39 mouse cellular contexts compared by ENCODE assay signal in the genomic region with DNA sequence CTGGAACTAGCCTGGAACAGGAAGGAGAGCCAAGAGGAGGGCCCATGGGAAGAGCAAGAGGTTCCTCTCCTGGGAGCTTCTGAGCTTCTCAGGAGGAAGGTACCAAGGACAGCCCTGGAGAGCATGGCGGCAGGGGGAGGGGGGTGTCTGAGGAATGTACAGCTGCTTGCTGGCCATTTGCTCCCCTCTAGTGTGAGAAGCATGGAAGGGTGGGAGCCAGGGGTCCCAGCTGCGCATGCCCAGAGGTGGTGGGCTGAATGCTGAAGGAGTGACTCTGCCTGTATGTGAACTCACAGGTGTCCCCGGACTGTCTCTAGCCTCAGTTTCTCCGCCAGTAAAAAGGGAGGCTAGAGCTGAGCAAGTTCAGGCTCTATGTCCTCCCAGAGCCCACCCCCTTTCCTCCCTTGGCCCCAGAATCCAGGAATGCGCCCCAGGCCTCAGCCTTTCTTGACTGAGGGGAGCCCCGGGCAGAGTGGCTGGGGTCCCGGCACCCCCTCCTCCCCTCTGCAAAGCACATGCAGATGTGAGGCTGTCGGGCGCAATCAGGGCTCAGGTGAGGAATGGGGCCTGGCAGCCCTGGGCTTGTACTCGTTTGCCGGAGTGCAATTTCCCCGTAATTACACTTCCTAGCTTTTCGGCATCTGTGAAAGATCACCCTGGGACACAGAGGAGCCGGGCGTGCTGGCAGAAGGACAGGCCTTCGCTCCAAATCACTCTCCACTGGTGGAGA. TPM values are rescaled to one million over a fixed set of nuclear protein-coding genes. Genes with fewer than 3 reads are reported as not detected.
DNase-seq lines count a peak whose midpoint lies in the region; ATAC-seq and TF ChIP-seq lines count a peak whose summit lies in the region.
"Had no signal": no experiment of that assay in that cellular context is flagged by ENCODE, and none has a peak within 500 bp of the region (broad histone marks: within the 10 kb centered on the region; RNA-seq: fewer than 3 reads in every experiment).

No protein-coding gene starts in this region.

- H3K4me2 ChIP-seq in forebrain, embryonic 15.5 days (replicated peaks): no peak overlapping the region
- no peak overlapping the region for H3K4me2 ChIP-seq in neural tube, embryonic 14.5 days (ENCODE audit: low read depth, low read length)
- no peak overlapping the region for H3K4me2 ChIP-seq in neural tube, embryonic 15.5 days
- no peak overlapping the region for H3K4me2 ChIP-seq in stomach, postnatal 0 days (replicated peaks; ENCODE audit: low read depth)
- H3K4me2 ChIP-seq in liver, embryonic 11.5 days: no peak overlapping the region
- H3K4me2 ChIP-seq: heart, embryonic 11.5 days; hindbrain, embryonic 12.5 days; liver, embryonic 15.5 days; lung, embryonic 14.5 days; midbrain, embryonic 12.5 days; neural tube, embryonic 13.5 days had no signal

- H3K27me3 ChIP-seq in forebrain, embryonic 10.5 days (ENCODE audit: poor library complexity, severe bottlenecking): no peaks in the 10 kb centered on the region
- no peaks in the 10 kb centered on the region for H3K27me3 ChIP-seq in forebrain, embryonic 15.5 days
- no peaks in the 10 kb centered on the region for H3K27me3 ChIP-seq in neural tube, embryonic 14.5 days (ENCODE audit: control insufficient read depth, insufficient read depth, low read length)
- no peaks in the 10 kb centered on the region for H3K27me3 ChIP-seq in neural tube, embryonic 15.5 days (replicated peaks)
- no peaks in the 10 kb centered on the region for H3K27me3 ChIP-seq in stomach, postnatal 0 days (ENCODE audit: control insufficient read depth, insufficient read depth, low read length)
- peaks cover 3% of the 10 kb centered on the region; the same call in 1 of the 2 replicates for H3K27me3 ChIP-seq in liver, embryonic 11.5 days (replicated peaks; ENCODE audit: control insufficient read depth, insufficient read depth, low read length)
- H3K27me3 ChIP-seq: hindbrain, embryonic 12.5 days; liver, embryonic 15.5 days; midbrain, embryonic 12.5 days; neural tube, embryonic 13.5 days had no signal

- no peak for ATAC-seq in forebrain, embryonic 15.5 days (replicated peaks)
- no peak for ATAC-seq in neural tube, embryonic 14.5 days (ENCODE audit: low read depth)
- no peak for ATAC-seq in neural tube, embryonic 15.5 days (ENCODE audit: low FRiP score)
- ATAC-seq in stomach, postnatal 0 days (ENCODE audit: low FRiP score, low TSS enrichment): 0 out of 2 replicates have a peak, but pooled peaks have one; percentile 18
- ATAC-seq in liver, embryonic 11.5 days (replicated peaks; ENCODE audit: low FRiP score): no peak
- ATAC-seq: forebrain, postnatal 0 days; intestine, embryonic 16.5 days; Patski had no signal

- no peak overlapping the region for H3K9ac ChIP-seq in forebrain, embryonic 15.5 days (replicated peaks)
- 0 out of 2 replicates have a peak overlapping the region, but pooled peaks have one; percentile 7 for H3K9ac ChIP-seq in neural tube, embryonic 14.5 days (replicated peaks; ENCODE audit: low read depth, low read length)
- H3K9ac ChIP-seq in neural tube, embryonic 15.5 days (replicated peaks): no peak overlapping the region
- no peak overlapping the region for H3K9ac ChIP-seq in stomach, postnatal 0 days (ENCODE audit: low read length)
- H3K9ac ChIP-seq in liver, embryonic 11.5 days (ENCODE audit: low read depth, low read length): no peak overlapping the region
- H3K9ac ChIP-seq: forebrain, postnatal 0 days; hindbrain, embryonic 12.5 days; liver, embryonic 15.5 days; lung, embryonic 14.5 days; midbrain, embryonic 12.5 days; neural tube, embryonic 13.5 days had no signal

- no peak overlapping the region for H3K4me3 ChIP-seq in forebrain, embryonic 10.5 days
- H3K4me3 ChIP-seq in forebrain, embryonic 15.5 days: no peak overlapping the region
- H3K4me3 ChIP-seq in neural tube, embryonic 14.5 days (ENCODE audit: low read depth, low read length): no peak overlapping the region
- H3K4me3 ChIP-seq in neural tube, embryonic 15.5 days (replicated peaks): no peak overlapping the region
- H3K4me3 ChIP-seq in stomach, postnatal 0 days (ENCODE audit: low read depth, low read length): no peak overlapping the region
- no peak overlapping the region for H3K4me3 ChIP-seq in liver, embryonic 11.5 days (ENCODE audit: low read depth, low read length)
- H3K4me3 ChIP-seq: hindbrain, embryonic 12.5 days; liver, embryonic 15.5 days; midbrain, embryonic 12.5 days; neural tube, embryonic 13.5 days had no signal

- H3K4me1 ChIP-seq in forebrain, embryonic 10.5 days: peaks cover 16% of the 10 kb centered on the region
- peaks cover 20% of the 10 kb centered on the region for H3K4me1 ChIP-seq in forebrain, embryonic 15.5 days
- peaks cover 6% of the 10 kb centered on the region for H3K4me1 ChIP-seq in neural tube, embryonic 14.5 days (ENCODE audit: control insufficient read depth, insufficient read depth, low read length)
- peaks cover 27% of the 10 kb centered on the region for H3K4me1 ChIP-seq in neural tube, embryonic 15.5 days
- H3K4me1 ChIP-seq in stomach, postnatal 0 days (replicated peaks; ENCODE audit: control insufficient read depth, insufficient read depth): no peaks in the 10 kb centered on the region
- H3K4me1 ChIP-seq in liver, embryonic 11.5 days (replicated peaks; ENCODE audit: control insufficient read depth, insufficient read depth, low read length): no peaks in the 10 kb centered on the region
- H3K4me1 ChIP-seq: liver, embryonic 15.5 days had no signal

- TF ChIP-seq CTCF in stomach, postnatal 0 days (IDR thresholded peaks at IDR 0.05; ENCODE audit: low read depth): no peak

- H3K36me3 ChIP-seq in forebrain, embryonic 10.5 days (replicated peaks): no peaks in the 10 kb centered on the region
- no peaks in the 10 kb centered on the region for H3K36me3 ChIP-seq in forebrain, embryonic 15.5 days
- H3K36me3 ChIP-seq in neural tube, embryonic 14.5 days (ENCODE audit: control insufficient read depth, insufficient read depth, low read length): no peaks in the 10 kb centered on the region
- no peaks in the 10 kb centered on the region for H3K36me3 ChIP-seq in neural tube, embryonic 15.5 days
- H3K36me3 ChIP-seq in stomach, postnatal 0 days (ENCODE audit: control insufficient read depth, insufficient read depth, low read length): no peaks in the 10 kb centered on the region
- H3K36me3 ChIP-seq in liver, embryonic 11.5 days (ENCODE audit: control insufficient read depth, insufficient read depth, low read length): no peaks in the 10 kb centered on the region
- H3K36me3 ChIP-seq: hindbrain, embryonic 12.5 days; liver, embryonic 15.5 days; midbrain, embryonic 12.5 days; neural tube, embryonic 13.5 days had no signal

- 0 out of 2 replicates have a peak overlapping the region, but pooled peaks have one; percentile 44 for H3K27ac ChIP-seq in forebrain, embryonic 10.5 days
- no peak overlapping the region for H3K27ac ChIP-seq in forebrain, embryonic 15.5 days (replicated peaks)
- H3K27ac ChIP-seq in neural tube, embryonic 14.5 days (ENCODE audit: low read depth, low read length): no peak overlapping the region
- no peak overlapping the region for H3K27ac ChIP-seq in neural tube, embryonic 15.5 days (replicated peaks)
- no peak overlapping the region for H3K27ac ChIP-seq in stomach, postnatal 0 days (replicated peaks)
- no peak overlapping the region for H3K27ac ChIP-seq in liver, embryonic 11.5 days (ENCODE audit: low read depth, low read length)
- H3K27ac ChIP-seq: hindbrain, embryonic 12.5 days; liver, embryonic 15.5 days; midbrain, embryonic 12.5 days; neural tube, embryonic 13.5 days had no signal

- no peak for TF ChIP-seq EP300 in stomach, postnatal 0 days (optimal IDR thresholded peaks at IDR 0.05)

- WGBS in forebrain, embryonic 10.5 days: 83% methylated on average over 16 of the region's 16 CpGs
- 84% methylated on average over 16 of the region's 16 CpGs for WGBS in forebrain, embryonic 15.5 days
- WGBS in neural tube, embryonic 14.5 days: 58% methylated on average over 16 of the region's 16 CpGs
- 59% methylated on average over 16 of the region's 16 CpGs for WGBS in neural tube, embryonic 15.5 days
- 71% methylated on average over 15 of the region's 16 CpGs for WGBS in stomach, postnatal 0 days
- WGBS in liver, embryonic 11.5 days: 66% methylated on average over 16 of the region's 16 CpGs

- DNase-seq in forebrain, embryonic 10.5 days (ENCODE audit: extremely low spot score, low spot score): no peak
- peak; percentile 42 for DNase-seq in forelimb bud, embryonic 11.5 days (ENCODE audit: low read depth, low spot score)
- DNase-seq in stomach, postnatal 0 days (ENCODE audit: low spot score): no peak
- DNase-seq in liver, embryonic 11.5 days (ENCODE audit: low spot score): no peak
- no peak for DNase-seq in adrenal gland, postnatal 25 days
- DNase-seq: adrenal gland, postnatal 14 days; cerebellum, adult 2 months; forebrain, postnatal 0 days; gastrocnemius, postnatal 10 days; heart, postnatal 36 days; kidney, adult 9 months; kidney, postnatal 14 days; liver; lung, embryonic 14.5 days; retina, postnatal 1 day; right cerebral cortex, postnatal 14 days; thymus, adult 18-20 months; thymus, postnatal 25 days had no signal

- H3K9me3 ChIP-seq in forebrain, embryonic 10.5 days: no peaks in the 10 kb centered on the region
- no peaks in the 10 kb centered on the region for H3K9me3 ChIP-seq in forebrain, embryonic 15.5 days
- no peaks in the 10 kb centered on the region for H3K9me3 ChIP-seq in neural tube, embryonic 14.5 days (ENCODE audit: control insufficient read depth, low read length)
- no peaks in the 10 kb centered on the region for H3K9me3 ChIP-seq in neural tube, embryonic 15.5 days (replicated peaks)
- no peaks in the 10 kb centered on the region for H3K9me3 ChIP-seq in stomach, postnatal 0 days (ENCODE audit: control insufficient read depth, low read length)
- H3K9me3 ChIP-seq in liver, embryonic 11.5 days (ENCODE audit: control insufficient read depth, low read length): no peaks in the 10 kb centered on the region
- H3K9me3 ChIP-seq: hindbrain, embryonic 12.5 days; liver, embryonic 15.5 days; midbrain, embryonic 12.5 days; neural tube, embryonic 13.5 days had no signal

RNA-seq across cellular contexts. Expression of gene Gm10803, which starts 35.2 kb away (rescaled TPM):
- polyA plus RNA-seq in forebrain, embryonic 10.5 days (2016; fragmentation: Nextera tagmentation; extraction: Ambion mirVana): not detected in 2 replicates
- polyA plus RNA-seq in forebrain, embryonic 15.5 days (2015; fragmentation: Nextera tagmentation; extraction: Ambion mirVana): not detected in 2 replicates
- polyA plus RNA-seq in neural tube, embryonic 14.5 days (2014; fragmentation: Nextera tagmentation; extraction: Ambion mirVana): not detected in 2 replicates
- not detected in 2 replicates for polyA plus RNA-seq in neural tube, embryonic 15.5 days (2015; fragmentation: Nextera tagmentation; extraction: Ambion mirVana)
- not detected in 2 replicates for polyA plus RNA-seq in stomach, postnatal 0 days (2015; fragmentation: Nextera tagmentation; extraction: Ambion mirVana)
- not detected in 2 replicates for polyA plus RNA-seq in liver, embryonic 11.5 days (2014; fragmentation: Nextera tagmentation; extraction: Ambion mirVana)
- total RNA-seq in adrenal gland, postnatal 25 days (2021): not detected in 2 replicates
- total RNA-seq: adrenal gland, postnatal 14 days; forebrain, postnatal 0 days; gastrocnemius, postnatal 10 days; granulocyte monocyte progenitor cell, adult 5-6 weeks; heart, postnatal 36 days; layer of hippocampus, adult 18-20 months; layer of hippocampus, postnatal 10 days; left cerebral cortex, adult 18-20 months; left cerebral cortex, postnatal 14 days; megakaryocyte, adult 5-6 weeks; MEL had no signal
- polyA plus RNA-seq: brain, embryonic 14.5 days; cerebellum, adult 2 months; forebrain, embryonic 11.5 days; forebrain, postnatal 0 days; heart, embryonic 11.5 days; heart, embryonic 16.5 days; hindbrain, embryonic 12.5 days; intestine, embryonic 16.5 days; liver, embryonic 15.5 days; lung, embryonic 14.5 days; midbrain, embryonic 12.5 days; neural tube, embryonic 13.5 days; Patski; stomach, embryonic 16.5 days had no signal
